Mouse (Mus musculus) embryo, embryonic 10.5 days (tissue): ENCODE data around the gene Slc25a34.

ENCODE experiments used
- DNase-seq: peaks from one replicate; pipeline ENCODE4 v3.0.0-alpha.2; 2015; ENCODE audit warnings: low spot score

Slc25a34 gene

DNA sequence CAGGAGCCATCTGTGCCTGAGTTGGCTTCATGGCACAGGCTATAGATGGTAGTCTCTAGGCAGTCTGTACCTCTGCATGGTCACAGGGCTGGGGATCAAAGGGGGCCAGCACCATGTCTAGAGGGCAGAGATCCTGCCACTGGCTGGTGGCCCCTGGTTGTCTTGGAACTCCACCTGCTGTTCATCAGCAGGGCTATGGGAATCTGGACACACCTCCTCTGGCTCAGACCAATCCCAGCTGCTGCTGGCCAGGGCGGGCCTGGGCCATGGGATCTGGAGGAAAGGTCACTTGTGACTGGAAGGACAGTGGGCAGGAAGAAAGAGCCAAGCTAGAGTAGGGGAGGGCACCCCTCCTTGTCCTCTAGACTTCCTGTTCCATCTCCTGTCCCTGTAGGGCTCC, at the start of gene Slc25a34:
Gene Slc25a34 (minus strand): TSS at position 156 of the 400 bp plus-strand sequence.
- DNase-seq: peak; percentile 26

DNA sequence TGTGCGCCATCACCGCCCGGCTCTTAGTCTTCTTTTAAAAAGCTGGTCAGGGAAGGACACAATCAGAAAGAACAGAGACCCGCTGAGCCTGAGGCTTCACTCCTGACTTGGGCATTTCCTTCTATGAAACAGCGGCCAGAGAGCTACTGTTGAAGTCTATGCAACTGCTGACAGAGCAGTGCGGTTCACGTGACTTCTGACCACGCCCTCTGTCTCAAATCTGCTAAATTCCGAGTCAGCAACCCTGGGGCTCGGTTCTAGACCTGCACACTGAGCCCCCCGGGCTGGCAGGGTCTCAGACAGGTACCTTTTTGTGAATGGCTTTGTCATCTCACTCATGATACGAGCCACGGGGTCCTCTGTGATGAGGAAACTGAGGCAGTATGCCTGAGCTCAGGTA, 48.7 kb upstream of the Slc25a34 start:
- DNase-seq: no peak

DNA sequence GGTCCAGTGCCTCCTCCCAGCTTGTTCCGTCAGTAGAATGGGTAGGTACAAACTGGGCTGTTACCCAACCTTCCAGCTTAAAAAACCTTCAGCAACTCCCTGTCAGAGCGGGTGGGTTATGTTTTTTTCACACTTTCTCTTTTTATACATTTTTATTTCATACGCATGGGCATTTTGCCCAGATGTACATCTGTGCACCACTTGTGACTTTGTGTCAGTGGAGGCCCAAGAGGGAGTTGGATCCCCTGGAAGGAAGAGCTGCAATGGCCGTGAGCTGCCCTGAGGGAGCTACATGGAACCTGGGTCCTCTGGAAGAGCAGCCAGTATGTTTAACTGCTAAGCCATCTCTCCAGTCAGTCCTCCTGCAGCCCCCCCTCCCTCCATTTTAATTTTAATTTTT, 47.8 kb upstream of the Slc25a34 start:
- DNase-seq: no peak

DNA sequence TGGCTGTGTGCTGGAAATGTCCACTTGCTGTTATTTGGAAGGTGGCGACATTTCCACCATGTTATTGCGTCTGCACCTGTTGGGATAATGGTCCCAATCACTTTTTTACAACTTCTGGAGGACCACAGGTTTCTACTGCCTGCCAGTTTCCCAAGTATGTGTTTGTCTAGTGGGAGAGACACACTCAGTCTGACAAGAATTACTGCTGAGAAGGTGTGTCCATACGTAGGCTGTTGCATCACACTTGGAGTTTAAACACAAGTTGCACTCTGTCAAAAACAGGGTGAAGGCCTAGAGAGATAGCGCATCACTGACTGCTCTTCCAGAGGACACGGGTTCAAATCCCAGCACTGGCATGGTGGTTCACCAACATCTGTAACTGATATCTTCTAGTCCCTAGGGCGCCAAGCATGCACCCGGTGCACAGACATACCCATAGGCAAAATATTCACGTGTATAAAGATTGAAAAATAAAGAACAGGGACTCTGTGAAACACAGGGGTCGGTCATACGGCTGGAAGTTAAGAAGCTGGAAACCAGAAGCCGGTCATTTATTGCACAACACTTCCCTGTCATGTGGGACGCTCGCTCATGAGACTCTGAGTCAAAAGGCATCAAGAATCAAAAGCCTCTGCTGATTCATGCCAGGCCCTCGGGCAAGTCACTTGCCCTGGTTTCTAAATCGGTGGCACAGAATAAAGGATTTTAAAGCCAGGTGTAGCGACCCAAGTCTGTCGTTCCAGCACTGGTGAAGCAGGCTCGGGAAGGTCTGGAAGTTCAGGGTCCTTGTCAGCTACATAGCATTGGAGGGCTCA, 46.5 kb upstream of the Slc25a34 start:
- DNase-seq: no peak

DNA sequence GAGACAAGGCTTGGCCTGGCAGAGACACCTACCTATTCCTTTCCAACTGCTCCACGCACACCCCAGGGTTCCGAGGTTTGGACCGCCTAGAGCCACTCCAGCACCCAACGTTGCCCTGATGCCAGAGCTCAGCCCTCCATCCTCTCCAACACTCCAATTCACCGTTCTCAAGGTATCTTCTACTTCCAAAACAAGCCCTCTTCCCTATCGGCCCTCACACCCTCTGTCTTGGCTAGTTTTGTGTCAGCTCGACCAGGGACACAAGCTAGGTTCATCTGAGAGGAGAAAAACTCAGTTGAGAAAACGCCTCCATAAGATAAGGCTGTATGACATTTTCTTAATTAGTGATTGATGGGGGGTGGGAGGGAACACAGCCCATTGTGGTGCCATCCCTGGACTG, 41.2 kb upstream of the Slc25a34 start, which contains the start of gene Plekhm2:
Gene Plekhm2 (minus strand): TSS at position 101 of the 400 bp plus-strand sequence.
- DNase-seq: no peak

DNA sequence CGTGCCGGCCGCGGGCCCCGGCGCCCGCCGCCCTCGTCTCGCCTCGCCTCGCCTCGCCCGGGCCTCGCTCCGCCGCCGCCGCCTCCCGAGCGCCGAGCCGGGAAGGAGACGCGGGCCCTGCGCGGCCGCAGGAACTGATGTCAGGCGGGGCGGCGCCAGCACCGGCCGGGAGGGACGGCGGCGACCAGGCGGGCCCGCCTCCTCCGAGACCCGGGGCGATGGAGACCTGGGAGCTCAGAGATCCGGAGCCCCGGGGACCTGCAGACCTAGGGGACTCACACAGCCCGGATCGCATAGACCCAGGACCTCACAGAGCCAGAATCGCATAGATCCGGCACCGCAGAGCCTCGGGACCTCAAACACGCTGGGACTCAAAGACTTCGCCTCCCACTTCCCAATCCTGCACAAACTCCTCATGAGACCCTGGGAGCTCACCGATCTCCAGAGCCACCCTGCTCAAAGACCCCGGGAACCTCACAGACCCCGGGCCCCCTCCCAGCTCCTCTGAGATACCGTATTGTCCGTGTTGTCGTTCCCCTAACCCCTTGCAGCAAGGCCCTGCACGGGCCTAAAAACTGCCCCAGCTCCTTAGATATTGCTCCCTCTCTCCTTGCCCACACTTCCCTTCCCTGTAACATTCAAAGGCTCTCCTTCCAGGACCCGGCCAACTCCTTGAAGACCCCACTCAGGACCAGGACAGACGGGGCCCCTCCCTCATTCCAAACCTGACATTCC, 40.6 kb upstream of the Slc25a34 start:
- peak; percentile 74 for DNase-seq

DNA sequence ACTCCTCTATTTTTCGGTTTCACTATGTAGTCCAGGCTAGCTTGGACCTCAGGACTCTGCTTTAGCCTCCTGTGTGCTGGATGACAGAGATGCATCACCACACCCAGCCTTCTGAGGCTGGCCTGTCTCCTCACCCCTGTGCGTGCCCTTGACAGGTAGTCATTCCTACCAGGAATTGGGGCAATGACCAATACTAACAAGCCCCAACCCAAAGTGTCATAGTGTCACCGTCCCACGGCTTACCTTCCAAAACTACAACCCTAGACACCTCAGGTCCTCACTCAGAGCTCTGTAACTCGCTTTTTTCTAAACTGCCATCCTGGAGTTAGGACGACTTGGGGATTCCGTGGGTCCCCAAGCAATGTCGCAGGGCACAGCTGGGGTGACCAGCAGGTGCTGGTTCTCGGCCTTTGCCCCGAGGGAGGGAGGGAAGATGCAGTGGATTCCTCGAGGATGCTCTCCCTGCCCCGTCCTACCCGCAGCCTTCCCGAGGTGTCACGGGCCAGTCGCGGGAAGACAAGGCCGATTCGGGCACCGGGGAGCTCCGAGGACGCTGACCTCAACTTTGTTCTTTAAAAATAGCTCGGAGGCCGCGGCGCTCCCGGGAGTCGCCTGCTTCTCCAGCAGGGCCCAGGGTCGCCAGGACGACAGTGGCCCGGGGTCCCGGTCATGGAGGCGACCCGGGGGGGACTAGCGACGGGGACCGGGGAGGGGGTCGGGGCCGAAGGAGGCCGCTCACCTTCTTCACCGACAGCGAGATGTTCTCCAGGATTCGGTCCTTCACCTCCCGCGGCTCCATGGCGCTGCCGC, 39.7 kb upstream of the Slc25a34 start:
- peak; percentile 41 for DNase-seq

DNA sequence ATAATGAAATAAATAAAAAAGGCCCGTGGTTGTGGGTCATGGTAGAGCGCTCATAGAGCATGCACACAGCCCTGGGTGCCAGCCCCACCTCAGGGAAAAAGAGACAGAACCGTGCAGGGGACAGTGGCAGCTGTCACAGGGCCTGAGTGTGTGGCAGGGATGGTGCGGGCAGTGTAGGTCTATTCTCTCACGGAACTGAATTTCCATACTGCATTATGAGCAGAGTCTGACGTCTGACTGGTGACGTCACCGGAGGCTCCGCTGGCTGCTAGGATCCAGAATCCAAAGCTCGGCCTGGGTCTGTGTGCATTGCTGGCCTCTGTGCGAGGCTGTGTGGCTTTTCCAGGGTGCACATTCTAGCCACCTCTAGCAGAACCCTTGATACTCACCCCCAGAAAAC, 37.3 kb upstream of the Slc25a34 start:
- DNase-seq: no peak

DNA sequence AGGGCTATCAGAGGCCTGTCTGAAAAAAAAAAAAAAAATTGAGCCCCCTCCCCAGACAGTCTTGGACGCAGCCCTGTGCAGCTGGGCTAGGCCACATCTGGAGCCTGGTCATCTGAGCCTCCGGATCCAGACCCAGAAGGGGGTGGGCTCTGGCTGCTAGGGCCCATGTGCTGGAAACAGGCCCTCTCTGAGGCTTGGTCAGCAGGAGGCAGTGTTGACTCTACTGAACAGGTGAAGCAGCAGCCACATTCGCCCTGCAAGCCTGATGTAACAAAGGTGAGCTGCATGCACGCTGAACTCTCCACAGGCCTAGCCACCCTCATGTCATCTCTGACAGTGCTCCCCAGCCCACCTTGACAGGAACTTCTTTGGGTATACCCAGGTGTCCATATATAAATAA, 36.1 kb upstream of the Slc25a34 start:
- no peak for DNase-seq

DNA sequence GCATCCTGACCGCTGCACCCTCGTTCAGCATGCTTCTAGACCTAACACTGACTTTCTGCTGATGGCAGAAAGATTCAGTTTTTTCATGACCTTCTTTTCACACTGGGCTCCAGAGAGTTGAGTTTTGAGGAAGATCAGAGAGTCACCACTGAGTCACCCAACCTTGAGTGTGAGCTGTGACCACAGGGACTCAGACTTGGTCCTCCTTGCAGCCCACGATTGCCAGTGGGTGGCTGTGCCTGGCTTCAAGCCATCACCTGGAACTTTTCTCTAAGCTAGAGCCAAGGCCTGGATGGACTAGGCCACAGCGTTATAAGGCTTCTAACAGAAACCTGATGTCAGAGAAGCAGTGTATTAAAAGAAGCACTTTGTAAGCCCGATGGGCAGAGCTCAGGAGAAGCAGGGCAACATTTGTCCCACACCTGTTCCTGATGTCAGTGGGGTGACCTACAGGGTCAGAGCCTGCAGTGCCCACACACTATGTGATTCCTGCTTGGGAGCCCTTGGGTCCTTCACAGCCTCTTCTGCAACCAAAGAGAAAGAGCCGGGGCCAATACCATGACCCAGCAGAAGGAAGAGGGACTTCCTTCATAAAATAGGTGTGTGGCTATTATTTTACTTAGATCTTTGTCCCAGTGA, 35.3 kb upstream of the Slc25a34 start:
- no peak for DNase-seq

DNA sequence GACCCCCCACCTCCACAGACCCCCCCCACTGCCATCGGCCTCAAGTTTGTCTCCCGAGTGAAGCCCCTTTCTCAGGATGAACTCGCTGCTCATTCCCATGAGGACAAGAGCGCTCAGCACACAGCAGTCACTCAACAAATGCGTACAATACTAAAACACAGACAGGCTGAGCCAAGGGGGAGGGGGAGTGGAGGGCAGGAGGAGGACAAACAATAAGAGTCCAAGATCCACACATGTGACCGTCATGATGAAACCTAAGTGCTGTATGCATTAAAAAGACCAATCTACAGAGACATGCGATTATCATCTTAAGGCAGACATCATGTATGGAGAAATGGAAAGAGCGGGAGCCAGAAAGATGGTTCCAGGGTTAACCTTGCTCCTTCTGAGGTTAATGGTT, 33.3 kb upstream of the Slc25a34 start:
- no peak for DNase-seq

DNA sequence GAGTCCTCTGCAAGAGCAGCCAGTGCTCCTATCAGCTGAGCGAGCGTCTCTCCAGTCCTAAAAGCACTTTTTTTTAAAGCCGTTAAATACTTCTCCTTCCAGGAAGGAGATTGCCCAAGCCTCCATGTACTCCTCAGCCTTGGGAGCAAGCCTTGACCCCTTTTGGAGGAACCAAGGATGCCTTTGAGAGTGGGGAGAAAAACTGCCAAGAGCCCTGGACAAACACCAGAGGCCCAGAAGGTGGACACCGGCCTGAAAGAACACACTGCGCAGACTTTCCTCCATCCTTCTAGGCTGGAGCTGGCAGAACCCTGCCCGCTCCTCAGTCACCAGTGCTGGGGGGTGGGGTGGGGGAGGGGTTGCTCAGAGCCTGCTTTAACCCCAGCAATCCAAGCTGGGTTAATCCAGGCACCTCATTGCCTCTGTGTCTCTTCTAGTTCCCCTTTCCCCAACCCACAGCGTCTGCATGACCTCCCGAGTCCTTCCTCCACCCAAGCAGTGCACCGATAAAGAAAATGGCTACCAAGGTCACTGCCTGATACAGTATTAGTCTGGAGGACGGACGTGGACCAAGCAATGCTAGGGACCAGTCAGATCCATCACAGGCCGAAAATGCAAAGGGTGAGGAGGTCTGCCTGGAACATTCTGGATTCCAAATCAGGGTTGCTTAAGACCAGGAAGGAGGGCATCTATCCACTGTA, 32.4 kb upstream of the Slc25a34 start:
- no peak for DNase-seq

DNA sequence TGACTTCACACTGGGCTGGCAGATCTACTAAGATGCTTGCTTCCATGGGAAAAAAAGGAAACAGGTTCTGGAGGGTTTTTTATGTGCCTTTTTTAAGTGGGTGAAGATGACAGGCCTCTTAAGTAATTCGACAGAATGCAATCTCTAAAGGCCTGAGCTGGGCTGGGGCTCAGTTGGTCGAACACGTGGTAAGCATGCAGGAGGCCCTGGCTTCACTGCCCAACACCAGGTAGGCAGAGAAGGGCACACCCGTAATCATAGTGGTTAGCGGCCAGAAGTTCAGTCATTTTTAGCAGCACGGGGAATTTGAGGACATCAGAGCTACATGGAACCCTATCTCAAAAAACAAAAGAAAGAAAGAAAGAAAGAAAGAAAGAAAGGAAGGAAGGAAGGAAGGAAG, 30.9 kb upstream of the Slc25a34 start:
- no peak for DNase-seq

DNA sequence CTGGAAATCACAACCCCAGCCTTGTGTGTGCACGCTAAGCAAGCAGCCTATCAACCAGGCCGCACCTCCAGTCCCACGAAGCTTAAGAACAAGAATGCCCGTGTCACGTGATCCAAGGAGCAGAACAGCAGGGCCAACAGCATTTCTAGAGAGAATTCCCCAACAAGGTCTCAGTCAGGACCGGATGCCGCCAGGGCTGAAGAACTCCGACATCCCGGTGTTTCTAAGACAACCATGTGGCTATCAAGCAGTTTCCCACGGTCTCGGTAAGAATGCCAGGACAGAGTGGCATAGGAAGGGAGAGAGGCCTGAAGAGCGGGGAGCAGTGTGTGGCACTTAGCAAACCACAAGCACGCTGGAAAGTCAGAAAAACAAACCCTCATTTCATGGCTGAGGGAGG, 30.2 kb upstream of the Slc25a34 start:
- DNase-seq: no peak

DNA sequence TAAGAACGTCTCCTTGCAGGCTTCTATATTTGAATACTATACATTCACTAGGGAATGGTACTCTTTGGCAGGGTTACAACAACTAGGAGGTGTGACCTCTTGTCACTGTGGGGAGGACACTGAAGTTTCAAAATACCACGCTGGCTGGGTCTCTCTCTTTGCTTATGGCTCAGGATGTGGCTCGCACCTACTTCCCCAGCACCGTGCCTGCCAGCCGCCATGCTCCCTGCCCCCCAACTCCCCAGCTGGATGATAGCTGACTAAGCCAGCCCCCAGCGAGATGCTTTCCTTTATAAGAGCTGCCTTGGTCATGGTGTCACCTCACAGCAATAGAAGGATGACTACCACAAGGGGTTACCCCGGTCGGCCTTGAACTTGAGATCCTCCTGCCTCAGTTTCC, 29.4 kb upstream of the Slc25a34 start:
- no peak for DNase-seq

DNA sequence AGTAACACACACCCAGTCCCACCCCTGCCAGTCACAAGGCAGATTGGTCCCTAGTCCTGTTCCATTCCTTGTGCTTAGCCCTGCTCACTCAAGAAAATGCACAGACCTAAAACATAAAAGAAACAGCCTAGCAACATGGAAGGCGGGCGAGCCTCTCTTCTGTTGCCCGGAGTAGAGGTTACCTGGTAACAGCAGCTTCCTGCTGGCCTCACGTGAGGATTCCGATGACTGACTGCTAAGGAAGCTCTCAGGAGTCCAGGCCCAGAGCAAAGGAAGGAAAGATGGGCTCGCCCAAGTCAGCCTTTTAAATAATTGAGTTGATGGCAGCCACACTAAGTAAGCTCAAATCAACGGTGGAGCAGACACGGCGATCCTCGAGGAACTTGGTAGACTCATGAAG, 28.3 kb upstream of the Slc25a34 start:
- DNase-seq: no peak

DNA sequence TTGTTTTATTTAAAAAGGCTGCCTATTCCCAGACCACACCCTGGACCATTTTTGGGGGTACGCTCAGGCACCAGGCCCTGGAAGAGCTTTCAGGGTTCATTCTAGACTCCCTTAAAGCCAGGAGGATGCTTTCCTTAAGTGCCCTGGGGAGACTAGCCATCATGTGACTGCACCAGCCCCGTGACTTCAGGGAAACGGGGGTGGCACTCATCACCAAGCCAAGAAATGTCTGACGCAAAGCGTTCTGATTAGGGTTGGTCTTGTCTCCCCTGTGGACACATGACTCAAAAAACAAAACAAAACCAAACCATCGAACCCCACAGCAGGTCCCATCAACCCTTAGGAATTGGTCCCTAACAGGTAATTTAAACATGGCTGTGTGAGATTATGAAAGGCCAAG, 27.7 kb upstream of the Slc25a34 start:
- DNase-seq: no peak

DNA sequence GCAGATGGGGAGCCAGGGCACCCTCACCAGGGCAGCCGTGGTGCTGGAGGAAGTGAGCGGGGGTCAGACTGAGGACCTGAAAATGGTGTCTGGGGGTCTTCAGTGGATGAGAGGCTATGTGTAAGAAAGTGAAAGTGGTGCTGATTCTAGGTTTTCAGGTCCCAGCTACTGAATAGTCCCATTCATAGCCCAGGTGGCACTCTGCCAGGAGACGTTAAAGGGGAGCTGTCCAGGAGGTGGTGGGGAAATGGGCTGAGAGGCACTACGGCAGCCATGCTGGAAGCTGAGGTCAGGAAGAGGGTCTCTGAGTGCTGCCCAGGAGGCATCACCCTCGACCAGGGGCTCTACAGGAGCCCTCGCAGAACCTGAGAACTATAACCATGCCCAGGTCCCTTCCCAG, 25.6 kb upstream of the Slc25a34 start:
- no peak for DNase-seq

DNA sequence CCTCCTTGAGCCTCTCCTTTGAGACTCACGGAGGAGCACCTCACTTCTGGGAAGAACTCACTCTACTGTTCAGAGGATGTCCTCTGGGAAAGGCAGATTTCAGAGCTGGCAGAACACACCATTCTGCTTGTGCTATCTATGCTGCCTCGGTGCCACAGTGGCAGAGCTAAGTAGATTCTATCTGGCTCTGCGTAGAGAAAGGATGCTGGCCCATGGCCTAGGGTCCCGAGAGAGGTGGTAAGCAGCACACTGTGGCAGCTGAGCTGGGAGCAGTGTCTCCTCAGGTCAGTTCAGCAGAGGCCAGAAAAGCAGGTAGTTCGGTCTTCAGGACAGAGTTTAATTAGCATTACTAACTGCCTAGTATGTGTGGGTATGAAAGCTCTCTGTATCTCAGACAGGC, 24.6 kb upstream of the Slc25a34 start:
- no peak for DNase-seq

DNA sequence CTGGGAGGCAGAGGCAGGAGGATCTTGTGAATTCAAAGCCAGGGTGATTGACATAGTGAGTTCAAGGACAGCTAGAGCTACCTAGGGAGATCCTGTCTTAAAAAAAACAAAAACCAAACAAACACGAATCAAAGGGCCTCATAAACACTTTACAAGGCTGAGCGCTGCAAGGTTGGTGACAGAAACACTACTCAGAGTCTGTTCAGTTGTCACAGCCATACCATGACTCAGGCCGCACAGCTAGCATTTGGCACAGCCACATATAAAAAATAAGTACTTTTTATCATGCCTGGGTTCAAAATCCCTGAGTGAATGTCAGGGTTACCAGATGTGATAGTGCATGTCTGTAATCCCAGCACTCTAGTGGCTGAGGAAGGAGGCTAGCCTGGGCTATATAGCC, 23.6 kb upstream of the Slc25a34 start:
- no peak for DNase-seq

DNA sequence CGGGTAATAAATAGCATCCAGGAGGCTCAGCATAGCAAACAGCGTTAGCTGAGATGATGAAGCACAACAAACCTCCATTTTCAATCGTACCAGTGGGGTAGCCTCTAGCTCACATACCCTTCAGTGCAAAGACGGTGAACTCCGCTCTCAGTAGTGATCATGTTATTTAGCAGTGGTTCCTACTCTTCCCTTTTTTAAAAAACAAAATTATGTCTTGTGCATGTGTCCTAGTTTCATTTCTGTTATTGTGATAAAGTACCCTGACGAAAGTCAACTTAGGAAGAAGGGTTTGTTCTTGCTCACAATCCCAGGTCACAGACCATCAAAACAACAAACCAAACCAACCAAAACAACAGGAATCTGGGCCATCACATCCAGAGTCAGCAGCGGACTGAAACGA, 22.4 kb upstream of the Slc25a34 start:
- no peak for DNase-seq
